Mouse (Mus musculus) MEL (cell line): Measurements from ENCODE around the gene Klc1. TPM values are rescaled to one million over a fixed set of nuclear protein-coding genes. Genes with fewer than 3 reads are reported as not detected.
"Not testable (repeated sequence)": the region's sequence is repeated elsewhere in the genome, so short reads cannot be mapped to it uniquely, and the experiment has no call there.

ENCODE experiments used
- DNase-seq: peaks from one replicate; pipeline ENCODE4 v3.0.0; 2011; ENCODE audit warnings: low read depth, low spot score
- H3K27ac ChIP-seq: 2 replicates; pipeline ENCODE4 v1.5.1; 2012; ENCODE audit warnings: low read depth, mild to moderate bottlenecking, control low read depth, low read length, moderate library complexity; ENCODE audit not compliant: control insufficient read depth
- H3K27me3 ChIP-seq, 2 experiments: fragments of 150-350 bp in 1 of 2; sonication (generic) in 1 of 2; 2 replicates each; pipeline ENCODE4 v1.6.1; 2012; ENCODE audit warnings: low read length in 2 of 2, mild to moderate bottlenecking in 2 of 2, improper control_type of control experiment in 1 of 2, moderate library complexity in 1 of 2; ENCODE audit not compliant: insufficient read depth in 2 of 2, control insufficient read depth in 1 of 2
- H3K36me3 ChIP-seq, 2 experiments: 2 replicates each; pipeline ENCODE4 v1.6.1; 2012 to 2014; ENCODE audit warnings: low read length in 2 of 2, improper control_type of control experiment in 1 of 2, inconsistent platforms in 1 of 2, mild to moderate bottlenecking in 1 of 2; ENCODE audit not compliant: insufficient read depth in 2 of 2, control insufficient read depth in 1 of 2
- H3K4me1 ChIP-seq, 2 experiments: fragments of 150-350 bp in 1 of 2; sonication (generic) in 1 of 2; 2 replicates each; pipeline ENCODE4 v1.6.1; 2012; ENCODE audit warnings: low read length in 2 of 2, improper control_type of control experiment in 1 of 2, mild to moderate bottlenecking in 1 of 2; ENCODE audit not compliant: insufficient read depth in 2 of 2, control insufficient read depth in 1 of 2
- H3K4me3 ChIP-seq, 2 experiments: fragments of 150-350 bp in 1 of 2; sonication (generic) in 1 of 2; 2 replicates each; pipeline ENCODE4 v1.5.1; 2012; ENCODE audit warnings: low read depth in 2 of 2, low read length in 2 of 2, mild to moderate bottlenecking in 2 of 2, moderate library complexity in 2 of 2, control low read depth in 1 of 2, improper control_type of control experiment in 1 of 2; ENCODE audit not compliant: control insufficient read depth in 1 of 2, insufficient read depth in 1 of 2
- H3K79me2 ChIP-seq: 2 replicates; pipeline ENCODE4 v1.6.1; 2012; ENCODE audit warnings: mild to moderate bottlenecking, low read length, moderate library complexity; ENCODE audit not compliant: control insufficient read depth, poor library complexity, insufficient read depth
- H3K9ac ChIP-seq: 2 replicates; pipeline ENCODE4 v1.6.1; 2012; ENCODE audit warnings: low read depth, mild to moderate bottlenecking, control low read depth, low read length, moderate library complexity; ENCODE audit not compliant: control insufficient read depth, poor library complexity, severe bottlenecking
- H3K9me3 ChIP-seq: fragments of 150-350 bp; sonication (generic); replicated peaks from 2 replicates; pipeline ENCODE4 v1.6.1; 2012; ENCODE audit warnings: mild to moderate bottlenecking, low read length, improper control_type of control experiment, moderate library complexity; ENCODE audit not compliant: insufficient read depth
- EP300 ChIP-seq, 2 experiments: IDR thresholded peaks; 2 replicates each; pipeline ENCODE4 v1.6.1; 2011; ENCODE audit warnings: improper control_type of control experiment in 2 of 2, low read length in 2 of 2, low read depth in 1 of 2, mild to moderate bottlenecking in 1 of 2
- ETS1 ChIP-seq: IDR thresholded peaks from 2 replicates; pipeline ENCODE4 v1.6.1; 2012; ENCODE audit warnings: low read depth, mild to moderate bottlenecking, inconsistent platforms, low read length, improper control_type of control experiment, moderate library complexity
- GABPA ChIP-seq: IDR thresholded peaks from 2 replicates; pipeline ENCODE4 v1.6.1; 2012; ENCODE audit warnings: low read depth, mild to moderate bottlenecking, inconsistent platforms, low read length, improper control_type of control experiment, moderate library complexity
- GATA1 ChIP-seq: IDR thresholded peaks from 2 replicates; pipeline ENCODE4 v1.6.1; 2011; ENCODE audit warnings: low read depth, low read length, improper control_type of control experiment
- HCFC1 ChIP-seq: IDR thresholded peaks from 2 replicates; pipeline ENCODE4 v1.6.1; 2012; ENCODE audit warnings: low read depth, mild to moderate bottlenecking, inconsistent platforms, low read length, improper control_type of control experiment, moderate library complexity
- MAFK ChIP-seq: IDR thresholded peaks from 2 replicates; pipeline ENCODE4 v1.6.1; 2011; ENCODE audit warnings: low read depth, mild to moderate bottlenecking, low read length, improper control_type of control experiment, borderline replicate concordance
- MAZ ChIP-seq: IDR thresholded peaks from 2 replicates; pipeline ENCODE4 v1.6.1; 2012; ENCODE audit warnings: low read depth, mild to moderate bottlenecking, inconsistent platforms, low read length, improper control_type of control experiment
- MEF2A ChIP-seq: IDR thresholded peaks from 2 replicates; pipeline ENCODE4 v1.6.1; 2014; ENCODE audit warnings: low read depth, mild to moderate bottlenecking, inconsistent platforms, low read length, improper control_type of control experiment; ENCODE audit not compliant: poor library complexity, insufficient replicate concordance, severe bottlenecking; ENCODE audit errors: extremely low read depth
- MXI1 ChIP-seq: IDR thresholded peaks from 2 replicates; pipeline ENCODE4 v1.6.1; 2011; ENCODE audit warnings: mild to moderate bottlenecking, low read depth, low read length, improper control_type of control experiment
- MYB ChIP-seq: IDR thresholded peaks from 2 replicates; pipeline ENCODE4 v1.6.1; 2011; ENCODE audit warnings: mild to moderate bottlenecking, low read depth, low read length, improper control_type of control experiment
- MYC ChIP-seq: IDR thresholded peaks from 2 replicates; pipeline ENCODE4 v1.6.1; 2011; ENCODE audit warnings: low read depth, mild to moderate bottlenecking, low read length, improper control_type of control experiment, moderate library complexity
- NELFE ChIP-seq: IDR thresholded peaks from 2 replicates; pipeline ENCODE4 v1.6.1; 2011; ENCODE audit warnings: low read depth, low read length, improper control_type of control experiment
- POLR2A ChIP-seq, 2 experiments: IDR thresholded peaks; 2 replicates each; pipeline ENCODE4 v1.6.1; 2011 to 2012; ENCODE audit warnings: low read length in 2 of 2, mild to moderate bottlenecking in 2 of 2, control low read depth in 1 of 2, improper control_type of control experiment in 1 of 2, low read depth in 1 of 2, moderate library complexity in 1 of 2; ENCODE audit not compliant: control insufficient read depth in 1 of 2, insufficient read depth in 1 of 2, poor library complexity in 1 of 2
- POLR2AphosphoS2 ChIP-seq: IDR thresholded peaks from 2 replicates; pipeline ENCODE4 v1.6.1; 2011; ENCODE audit warnings: low read length, improper control_type of control experiment
- RAD21 ChIP-seq: IDR thresholded peaks from 2 replicates; pipeline ENCODE4 v1.6.1; 2011; ENCODE audit warnings: mild to moderate bottlenecking, low read depth, low read length, improper control_type of control experiment
- RCOR1 ChIP-seq: IDR thresholded peaks from 2 replicates; pipeline ENCODE4 v1.6.1; 2012; ENCODE audit warnings: low read depth, mild to moderate bottlenecking, inconsistent platforms, low read length, improper control_type of control experiment
- SMC3 ChIP-seq: IDR thresholded peaks from 2 replicates; pipeline ENCODE4 v1.6.1; 2011; ENCODE audit warnings: low read depth, low read length, improper control_type of control experiment
- TAL1 ChIP-seq: IDR thresholded peaks from 2 replicates; pipeline ENCODE4 v1.6.1; 2012; ENCODE audit warnings: mild to moderate bottlenecking, inconsistent platforms, low read length, moderate library complexity, mixed read lengths
- TBP ChIP-seq: IDR thresholded peaks from 2 replicates; pipeline ENCODE4 v1.8.0; 2011; ENCODE audit warnings: low read depth, low read length, improper control_type of control experiment
- TCF12 ChIP-seq: IDR thresholded peaks from 2 replicates; pipeline ENCODE4 v1.6.1; 2014; ENCODE audit warnings: low read depth, mild to moderate bottlenecking, inconsistent platforms, low read length, improper control_type of control experiment, moderate library complexity
- UBTF ChIP-seq: IDR thresholded peaks from 2 replicates; pipeline ENCODE4 v1.6.1; 2012; ENCODE audit warnings: low read depth, mild to moderate bottlenecking, inconsistent platforms, low read length, improper control_type of control experiment, moderate library complexity, borderline replicate concordance; ENCODE audit not compliant: insufficient read depth
- ZNF384 ChIP-seq: IDR thresholded peaks from 2 replicates; pipeline ENCODE4 v1.6.1; 2012; ENCODE audit warnings: low read depth, mild to moderate bottlenecking, inconsistent platforms, low read length, improper control_type of control experiment
- polyA plus RNA-seq, 2 experiments: library from polyadenylated mRNA; stranded (reverse) in 1 of 2; unstranded in 1 of 2; fragments of >175 nt in 1 of 2; fragments of >200 nt in 1 of 2; gene quantifications; 2 replicates each; pipeline versions ENCODE4 v1.2.1 to v1.2.4; 2012; ENCODE audit warnings: low replicate concordance in 2 of 2, low read depth in 1 of 2; ENCODE audit not compliant: insufficient read length in 2 of 2, insufficient read depth in 1 of 2, missing spikeins in 1 of 2
- total RNA-seq: library from RNA; depleted of rRNA; stranded (reverse); fragments of 300-350 nt; gene quantifications from 2 replicates; pipeline ENCODE4 v1.2.3, GENCODE M21; 2012

The Klc1 gene
- total and polyA plus RNA-seq, 3 experiments = 30.7 to 60.4 TPM; not detected in 1

DNA sequence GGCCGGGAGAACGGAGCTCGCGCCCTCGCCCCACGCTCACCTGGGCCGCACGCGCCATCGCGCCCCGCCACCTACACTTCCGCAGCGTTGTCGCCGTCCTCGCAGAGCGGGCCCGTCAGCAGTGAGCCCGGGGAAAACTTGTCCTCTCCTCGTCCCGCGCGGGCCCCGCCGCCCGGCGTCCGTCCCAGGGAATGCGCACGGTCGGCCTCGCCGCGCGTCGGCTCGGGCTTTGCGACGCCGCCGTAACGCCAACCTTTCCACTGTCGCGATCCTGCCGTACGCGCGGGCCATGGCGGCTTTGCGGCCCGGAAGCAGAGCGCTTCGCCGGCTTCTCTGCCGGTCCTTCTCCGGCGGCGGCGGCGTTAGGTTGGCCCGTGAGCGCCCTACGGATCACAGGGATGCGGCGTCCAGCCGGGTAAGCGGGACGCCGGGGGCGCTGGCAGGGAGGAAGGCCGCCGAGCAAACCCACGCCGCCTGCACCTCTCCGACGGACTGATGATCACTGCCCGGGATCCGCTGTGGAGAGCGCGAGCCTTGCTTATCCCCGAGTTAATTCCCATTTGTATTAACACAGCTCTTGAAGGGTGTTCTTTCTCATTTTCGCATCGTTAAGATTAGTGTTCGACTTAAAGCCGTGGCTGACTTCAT, 45.5 kb upstream of the Klc1 start, which contains the start of the genes Bag5 and Apopt1 (continued):
- TF ChIP-seq RAD21 (no peak), MEF2A (0 out of 2 replicates have a peak, but pooled peaks have one; percentile 14), GABPA (no peak; the same call in 1 of the 2 replicates)

DNA sequence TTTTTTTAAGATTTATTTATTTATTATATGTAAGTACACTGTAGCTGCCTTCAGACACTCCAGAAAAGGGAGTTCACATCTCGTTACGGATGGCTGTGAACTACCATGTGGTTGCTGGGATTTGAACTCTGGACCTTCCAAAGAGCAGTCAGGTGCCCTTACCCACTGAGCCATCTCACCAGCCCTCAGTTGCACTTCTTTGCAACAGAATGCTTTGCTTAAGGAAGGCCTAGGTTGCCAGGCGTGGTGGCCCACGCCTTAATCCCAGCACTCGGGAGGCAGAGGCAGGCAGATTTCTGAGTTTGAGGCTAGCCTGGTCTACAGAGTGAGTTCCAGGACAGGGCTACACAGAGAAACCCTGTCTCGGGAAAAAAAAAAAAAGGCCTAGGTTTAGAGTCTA, 44.8 kb upstream of the Klc1 start:
- H3K27ac ChIP-seq, H3K9me3 ChIP-seq, H3K27me3 ChIP-seq, H3K9ac ChIP-seq: not testable (repeated sequence)
- peaks cover 5 to 12% of the 10 kb centered on the region in 2 experiments for H3K36me3 ChIP-seq
- peak overlapping the region; percentile 10 to 99; a peak in 3 of 4 replicates for H3K4me3 ChIP-seq
- H3K79me2 ChIP-seq = peaks cover 39% of the 10 kb centered on the region
- peaks cover 0 to 13% of the 10 kb centered on the region in 2 experiments; a peak in 3 of 4 replicates for H3K4me1 ChIP-seq
- peak; percentile 84 for TF ChIP-seq TBP
- peak; percentile 29 for DNase-seq

DNA sequence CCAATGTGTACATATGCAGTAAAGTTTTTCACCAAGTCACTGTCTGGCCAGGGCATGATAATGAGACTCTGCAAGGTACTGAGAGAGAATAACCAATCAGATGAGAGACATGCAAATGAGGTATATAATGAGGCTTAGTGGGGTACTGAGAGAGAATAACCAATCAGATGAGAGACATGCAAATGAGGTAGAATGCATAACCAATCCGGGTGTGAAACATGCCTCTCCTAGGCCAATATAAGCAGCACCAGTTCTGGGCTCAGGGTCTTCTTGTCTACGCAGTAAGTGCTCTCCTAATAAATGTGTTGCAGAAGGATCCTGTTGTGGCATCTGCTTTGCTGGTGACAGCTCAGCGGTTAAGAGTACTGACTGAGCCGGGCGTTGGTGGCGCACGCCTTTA, 42.1 kb upstream of the Klc1 start:
- peaks cover 0 to 6% of the 10 kb centered on the region in 2 experiments; a peak in 3 of 4 replicates for H3K4me1 ChIP-seq
- H3K4me3 ChIP-seq = no peak overlapping the region
- H3K36me3 ChIP-seq = peaks cover 0 to 5% of the 10 kb centered on the region in 2 experiments; a peak in 2 of 4 replicates
- H3K9ac ChIP-seq = no peak overlapping the region
- no peak overlapping the region for H3K27ac ChIP-seq
- DNase-seq = no peak
- H3K9me3 ChIP-seq = no peaks in the 10 kb centered on the region
- no peaks in the 10 kb centered on the region for H3K27me3 ChIP-seq
- H3K79me2 ChIP-seq = peaks cover 27% of the 10 kb centered on the region
- TF ChIP-seq ETS1 = no peak
- TF ChIP-seq POLR2A (IDR thresholded peaks at IDR 0.05; ENCODE audit: control insufficient read depth in 1 of 2, insufficient read depth in 1 of 2, low read depth in 1 of 2, low read length in 2 of 2, poor library complexity in 1 of 2) = no peak
- no peak for TF ChIP-seq MAFK
- TF ChIP-seq TBP = peak; percentile 54; the same call in 1 of the 2 replicates

DNA sequence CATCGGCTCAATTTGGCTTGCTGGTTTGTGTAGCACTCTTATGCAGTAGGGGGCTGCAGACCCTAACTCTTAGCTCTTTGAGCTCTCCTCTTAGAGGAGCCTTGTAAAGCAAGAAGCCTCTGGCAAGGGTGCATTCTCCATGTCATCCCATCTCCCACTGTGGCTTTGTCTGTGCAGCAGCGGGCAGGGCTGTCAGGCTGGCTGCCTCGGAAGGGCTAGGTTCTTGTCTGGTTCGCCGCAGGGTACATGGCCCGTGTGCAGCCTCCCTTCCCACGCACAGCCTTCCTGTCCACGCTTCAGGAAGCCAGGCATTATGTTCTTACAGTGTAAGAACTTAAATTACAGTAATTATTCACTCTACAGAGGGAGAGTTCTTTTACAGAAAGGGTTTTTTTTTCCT, 40.0 kb upstream of the Klc1 start:
- H3K4me1 ChIP-seq = no peaks in the 10 kb centered on the region; a peak in 1 of 4 replicates
- no peaks in the 10 kb centered on the region for H3K27me3 ChIP-seq
- H3K79me2 ChIP-seq = peaks cover 8% of the 10 kb centered on the region; the same call in 1 of the 2 replicates
- H3K4me3 ChIP-seq = no peak overlapping the region
- no peaks in the 10 kb centered on the region for H3K9me3 ChIP-seq
- peaks cover 0 to 3% of the 10 kb centered on the region in 2 experiments; a peak in 2 of 4 replicates for H3K36me3 ChIP-seq
- H3K27ac ChIP-seq = no peak overlapping the region
- H3K9ac ChIP-seq = no peak overlapping the region
- DNase-seq = no peak
- no peak for TF ChIP-seq RCOR1
- no peak for TF ChIP-seq TAL1
- TF ChIP-seq SMC3 = no peak
- TF ChIP-seq RAD21 = no peak
- TF ChIP-seq MXI1 = no peak
- no peak for TF ChIP-seq POLR2AphosphoS2
- no peak for TF ChIP-seq NELFE
- no peak for TF ChIP-seq TCF12
- TF ChIP-seq UBTF = no peak
- TF ChIP-seq MAFK = no peak
- TF ChIP-seq EP300 (IDR thresholded peaks at IDR 0.05; ENCODE audit: low read depth in 1 of 2, low read length in 2 of 2) = no peak
- TF ChIP-seq MEF2A = no peak
- no peak for TF ChIP-seq MAZ
- TF ChIP-seq MYC = no peak
- TF ChIP-seq MYB = no peak
- no peak for TF ChIP-seq HCFC1
- TF ChIP-seq GATA1 = no peak
- no peak for TF ChIP-seq ZNF384
- no peak for TF ChIP-seq ETS1
